Mouse (Mus musculus) heart, embryonic 10.5 days (tissue): ENCODE measurements around the gene Olfr982. TPM values are rescaled to one million over a fixed set of nuclear protein-coding genes. Genes with fewer than 3 reads are reported as not detected.

ENCODE experiments used
- DNase-seq: peaks from one replicate; pipeline ENCODE4 v3.0.0-alpha.2; 2017; ENCODE audit warnings: low spot score
- H3K27ac ChIP-seq: fragments of 300-500 bp; sonication (generic); 2 replicates; pipeline ENCODE4 v1.5.1; 2016; ENCODE audit warnings: mild to moderate bottlenecking
- H3K27me3 ChIP-seq: fragments of 300-500 bp; sonication (generic); 2 replicates; pipeline ENCODE4 v1.6.1; 2016; ENCODE audit warnings: mild to moderate bottlenecking; ENCODE audit not compliant: poor library complexity, insufficient read depth, severe bottlenecking
- H3K36me3 ChIP-seq: fragments of 300-500 bp; sonication (generic); 2 replicates; pipeline ENCODE4 v1.6.1; 2016; ENCODE audit warnings: mild to moderate bottlenecking, moderate library complexity
- H3K4me1 ChIP-seq: fragments of 300-500 bp; sonication (generic); 2 replicates; pipeline ENCODE4 v1.6.1; 2016; ENCODE audit warnings: mild to moderate bottlenecking
- H3K4me3 ChIP-seq: fragments of 300-500 bp; sonication (generic); 2 replicates; pipeline ENCODE4 v1.5.1; 2016; ENCODE audit warnings: mild to moderate bottlenecking, moderate library complexity
- H3K9me3 ChIP-seq: fragments of 300-500 bp; sonication (generic); 2 replicates; pipeline ENCODE4 v1.6.1; 2016; ENCODE audit warnings: mild to moderate bottlenecking, moderate library complexity
- WGBS: fragments of 180-500 bp; shearing (Covaris S2); methylation state at CpG from one replicate; pipeline ENCODE4 v1.1.7; 2016; 5-methylcytosine and 5-hydroxymethylcytosine counted together
- polyA plus RNA-seq: library from polyadenylated mRNA; unstranded; fragments of >200 nt; fragmentation: Nextera tagmentation; extraction: Ambion mirVana; gene quantifications from 2 replicates; pipeline ENCODE4 v1.2.1, GENCODE M21; 2016

Olfr982 gene
- polyA plus RNA-seq, result not detected in 2 replicates

DNA sequence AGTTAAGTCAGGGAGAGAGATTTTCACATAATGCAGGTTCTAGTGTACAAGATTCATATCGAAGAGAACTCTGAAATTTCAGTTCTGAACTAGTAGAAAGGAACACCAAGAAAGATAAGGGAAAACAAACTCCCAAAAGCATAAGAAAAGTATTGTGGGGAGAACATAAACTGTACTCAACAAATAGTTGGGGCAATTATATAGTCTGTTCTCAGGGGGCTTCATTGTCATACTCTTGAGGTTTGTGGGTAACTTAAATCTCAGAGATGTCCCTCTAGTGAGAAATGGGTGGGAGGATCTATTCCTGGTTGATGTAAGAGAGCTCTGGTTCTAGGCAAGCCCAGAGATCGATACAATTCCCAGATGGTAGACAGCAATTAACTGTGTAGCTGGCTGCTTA is at the start of gene Olfr982:
Gene Olfr982, plus strand, starts transcription at position 301 of the 400 bp plus-strand sequence.
- no peaks in the 10 kb centered on the region for H3K4me1 ChIP-seq
- no peaks in the 10 kb centered on the region for H3K9me3 ChIP-seq
- WGBS, result 78% methylated on average over 2 of the region's 2 CpGs
- no peaks in the 10 kb centered on the region for H3K27me3 ChIP-seq
- H3K4me3 ChIP-seq, result no peak within 1 kb of the TSS
- DNase-seq, result no peak
- H3K36me3 ChIP-seq, result no peaks in the 10 kb centered on the region
- no peak within 1 kb of the TSS for H3K27ac ChIP-seq

DNA sequence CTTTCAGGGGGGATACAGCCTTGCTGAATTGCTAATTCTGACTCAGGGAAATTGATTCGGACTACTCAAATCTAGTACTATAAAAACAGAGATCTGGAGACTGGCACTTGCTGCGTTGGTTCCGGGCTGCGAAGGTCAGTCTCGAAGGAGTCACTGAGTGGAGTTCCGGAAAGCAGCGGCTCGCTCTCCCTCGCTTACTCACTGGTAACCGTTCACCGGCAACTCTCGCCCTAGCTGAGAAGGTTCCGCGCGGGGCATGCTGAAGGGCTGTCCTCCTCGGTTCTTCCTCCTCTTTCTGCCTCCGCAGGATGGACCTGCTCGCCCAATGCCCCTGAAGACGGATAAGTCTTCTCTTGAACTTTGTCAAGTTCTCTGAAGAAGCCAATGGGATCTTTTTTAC is 23.5 kb upstream of the Olfr982 start:
- Histone ChIP-seq H3K4me3 (no peak overlapping the region), H3K9me3 (no peaks in the 10 kb centered on the region), H3K27me3 (no peaks in the 10 kb centered on the region), H3K36me3 (no peaks in the 10 kb centered on the region), H3K4me1 (no peaks in the 10 kb centered on the region), H3K27ac (no peak overlapping the region)
- 86% methylated on average over 19 of the region's 19 CpGs for WGBS
- no peak for DNase-seq

DNA sequence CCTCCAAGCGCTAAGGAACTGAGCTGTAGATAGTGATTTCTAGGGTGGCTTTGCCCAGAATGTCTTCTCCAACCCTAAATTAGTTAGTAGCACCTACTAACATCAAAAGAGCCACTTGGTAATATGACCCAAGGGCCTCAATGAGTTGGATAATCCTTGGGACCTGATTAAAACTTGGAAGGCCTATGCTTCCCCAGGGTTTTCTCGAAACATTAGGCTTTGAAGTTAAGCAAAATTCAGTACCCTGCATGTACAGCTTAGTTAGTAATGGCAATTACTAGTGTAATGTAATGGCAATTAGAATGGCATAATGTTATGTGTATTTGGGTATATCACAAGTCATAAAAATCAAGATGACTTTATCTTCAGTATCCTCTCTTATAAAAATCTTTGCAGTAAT is 19.9 kb downstream of the Olfr982 start, which contains the start of gene Olfr983:
Gene Olfr983, minus strand, starts transcription at position 101 of the 400 bp plus-strand sequence.
- no peaks in the 10 kb centered on the region for H3K27me3 ChIP-seq
- H3K4me1 ChIP-seq, result no peaks in the 10 kb centered on the region
- no peaks in the 10 kb centered on the region for H3K9me3 ChIP-seq
- H3K4me3 ChIP-seq, result no peak within 1 kb of the TSS
- WGBS, result 76% methylated on average over 2 of the region's 2 CpGs
- H3K36me3 ChIP-seq, result no peaks in the 10 kb centered on the region
- H3K27ac ChIP-seq, result no peak within 1 kb of the TSS
- no peak for DNase-seq

DNA sequence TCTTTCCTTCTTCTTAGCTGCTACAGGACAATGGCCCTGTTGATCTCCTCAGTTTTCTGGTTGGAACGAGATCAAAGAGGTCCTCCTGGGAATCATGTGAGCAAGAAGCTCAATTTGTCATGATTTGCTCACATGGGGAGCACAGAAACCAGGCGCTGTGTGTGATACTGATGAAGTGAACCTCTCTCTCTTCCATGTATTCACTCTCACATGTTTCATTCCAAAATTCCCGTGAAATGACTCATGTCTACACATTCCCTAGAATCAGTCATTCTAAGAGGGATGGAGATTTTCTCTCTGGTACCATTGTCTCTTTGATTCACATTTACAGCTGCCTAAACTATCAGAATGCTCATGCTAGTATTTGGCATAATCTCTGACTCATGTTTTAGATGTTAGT is 21.1 kb downstream of the Olfr982 start:
- 62% methylated on average over 3 of the region's 3 CpGs for WGBS

DNA sequence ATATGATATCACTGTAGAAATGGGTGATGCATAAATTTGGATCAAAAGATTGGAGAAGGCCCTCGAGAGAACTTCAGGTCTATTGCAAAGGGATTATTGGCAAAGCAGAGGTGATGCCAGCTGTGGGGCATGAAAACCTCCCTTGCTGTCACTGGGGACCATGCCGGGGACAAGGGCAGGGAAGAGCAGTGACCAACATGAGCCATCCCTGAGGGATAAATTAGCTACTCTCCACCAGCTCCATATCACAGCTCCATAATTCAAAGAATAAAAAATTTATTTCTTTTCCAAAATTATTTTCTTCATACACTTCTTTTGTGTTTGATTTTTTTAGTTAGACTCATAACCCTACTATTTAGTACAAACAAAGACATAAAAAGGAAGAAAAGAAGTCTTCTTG is 40.5 kb downstream of the Olfr982 start, which contains the start of gene Olfr984:
Gene Olfr984, minus strand, starts transcription at position 101 of the 400 bp plus-strand sequence.
- 81% methylated on average over 2 of the region's 2 CpGs for WGBS

More for the DNA sequence above, 21.1 kb downstream of the Olfr982 start:
- H3K27ac ChIP-seq, result no peak overlapping the region
- no peaks in the 10 kb centered on the region for H3K36me3 ChIP-seq
- H3K4me3 ChIP-seq, result no peak overlapping the region
- H3K27me3 ChIP-seq, result no peaks in the 10 kb centered on the region
- H3K9me3 ChIP-seq, result no peaks in the 10 kb centered on the region
- no peak for DNase-seq
- H3K4me1 ChIP-seq, result no peaks in the 10 kb centered on the region

DNA sequence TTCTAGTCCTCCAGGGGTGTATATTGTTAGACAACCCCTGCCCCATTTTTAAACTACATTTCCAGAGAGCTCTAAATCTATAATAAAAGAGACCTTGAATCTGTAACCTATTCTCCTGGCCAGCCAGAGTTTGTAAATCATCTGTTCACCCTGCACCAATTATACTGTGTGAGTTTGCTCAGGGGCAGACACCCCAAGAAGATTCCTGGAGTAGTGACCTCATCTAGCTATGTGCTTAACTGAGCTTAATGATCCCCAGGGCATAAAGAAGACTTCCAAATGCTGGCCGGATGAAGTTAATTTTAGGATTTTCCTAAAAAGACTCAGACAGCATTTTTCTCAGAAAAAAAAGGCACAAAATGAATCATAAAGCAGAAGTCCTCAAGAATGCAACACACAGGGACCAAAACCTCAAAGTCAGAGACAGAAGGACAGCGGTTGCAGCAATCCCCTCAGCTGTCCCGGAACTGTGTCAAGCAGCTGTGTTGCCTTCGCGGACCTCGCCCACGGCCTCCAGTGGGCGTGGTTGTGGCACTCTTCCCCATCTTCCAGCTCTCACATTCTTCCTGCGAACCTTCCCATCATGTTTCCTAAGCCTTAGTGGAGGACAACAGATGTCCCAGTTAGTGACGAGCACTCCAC is 43.1 kb downstream of the Olfr982 start:
- no peak overlapping the region for H3K4me3 ChIP-seq
- no peaks in the 10 kb centered on the region for H3K9me3 ChIP-seq
- H3K36me3 ChIP-seq, result no peaks in the 10 kb centered on the region
- no peak for DNase-seq
- no peak overlapping the region for H3K27ac ChIP-seq
- WGBS, result 63% methylated on average over 10 of the region's 10 CpGs
- H3K27me3 ChIP-seq, result no peaks in the 10 kb centered on the region
- no peaks in the 10 kb centered on the region for H3K4me1 ChIP-seq

More for the DNA sequence above, 40.5 kb downstream of the Olfr982 start, which contains the start of gene Olfr984:
- Histone ChIP-seq H3K27me3 (no peaks in the 10 kb centered on the region), H3K36me3 (no peaks in the 10 kb centered on the region), H3K4me1 (no peaks in the 10 kb centered on the region), H3K4me3 (no peak within 1 kb of the TSS), H3K27ac (no peak within 1 kb of the TSS), H3K9me3 (no peaks in the 10 kb centered on the region)
- DNase-seq, result no peak

DNA sequence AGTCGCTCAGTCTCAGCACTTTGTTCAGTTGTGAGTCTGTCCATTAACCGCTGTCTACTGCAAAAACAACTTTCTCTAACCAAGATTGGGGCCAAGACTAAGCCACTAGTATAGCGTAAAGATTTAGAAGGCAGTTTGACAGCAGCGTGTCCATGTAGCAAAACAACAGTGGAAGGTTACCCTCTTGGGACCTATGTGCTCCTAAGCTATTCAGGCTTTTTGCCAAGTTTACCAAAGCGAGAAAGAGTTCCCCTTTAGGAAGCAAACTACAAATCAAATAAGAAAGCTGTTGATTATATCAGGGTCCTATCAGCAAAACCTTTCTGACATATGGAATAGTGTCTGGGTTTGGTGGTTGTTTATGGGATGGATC is 43.6 kb downstream of the Olfr982 start:
- DNase-seq, result no peak
- no peaks in the 10 kb centered on the region for H3K4me1 ChIP-seq
- H3K27me3 ChIP-seq, result no peaks in the 10 kb centered on the region
- no peaks in the 10 kb centered on the region for H3K9me3 ChIP-seq
- H3K27ac ChIP-seq, result no peak overlapping the region
- no peaks in the 10 kb centered on the region for H3K36me3 ChIP-seq
- 80% methylated on average over 5 of the region's 5 CpGs for WGBS
- no peak overlapping the region for H3K4me3 ChIP-seq

Other genes with a start within 250 kb of the Olfr982 start
- gene Olfr971, start 237.0 kb upstream of the Olfr982 start, polyA plus RNA-seq, result not detected in 2 replicates
- gene Olfr972, start 207.4 kb upstream of the Olfr982 start, polyA plus RNA-seq, result not detected in 2 replicates
- not detected in 2 replicates for gene Olfr229, start 166.5 kb upstream of the Olfr982 start, polyA plus RNA-seq
- gene Olfr974, start 136.3 kb upstream of the Olfr982 start, polyA plus RNA-seq, result not detected in 2 replicates
- not detected in 2 replicates for gene Olfr975, start 121.8 kb upstream of the Olfr982 start, polyA plus RNA-seq
- gene Olfr976, start 112.7 kb upstream of the Olfr982 start, polyA plus RNA-seq, result not detected in 2 replicates
- not detected in 2 replicates for gene Olfr978, start 81.7 kb upstream of the Olfr982 start, polyA plus RNA-seq
- gene Olfr979, start 70.4 kb upstream of the Olfr982 start, polyA plus RNA-seq, result not detected in 2 replicates
- not detected in 2 replicates for gene Olfr980, start 64.2 kb upstream of the Olfr982 start, polyA plus RNA-seq
- not detected in 2 replicates for gene Olfr981, start 52.4 kb upstream of the Olfr982 start, polyA plus RNA-seq
- not detected in 2 replicates for gene Olfr983, start 19.8 kb downstream of the Olfr982 start, polyA plus RNA-seq
- gene Olfr984, start 40.4 kb downstream of the Olfr982 start, polyA plus RNA-seq, result not detected in 2 replicates
- gene Olfr985, start 56.4 kb downstream of the Olfr982 start, polyA plus RNA-seq, result not detected in 2 replicates
- gene Tmem225, start 74.3 kb downstream of the Olfr982 start, polyA plus RNA-seq, result not detected in 2 replicates
- not detected in 2 replicates for gene Olfr986, start 107.1 kb downstream of the Olfr982 start, polyA plus RNA-seq
- gene Zfp202, start 118.5 kb downstream of the Olfr982 start, polyA plus RNA-seq, result 4.6 and 5.9 TPM in 2 replicates
- gene Scn3b, start 195.4 kb downstream of the Olfr982 start, polyA plus RNA-seq, result 0.38 and 0.90 TPM in 2 replicates